ENCODE assay signal across 11 mouse cellular contexts in genomic region chr9:106230051-106230733, GRCm38 (mm10). TPM values are rescaled to one million over a fixed set of nuclear protein-coding genes. Genes with fewer than 3 reads are reported as not detected.
A peak's percentile ranks its signal among the peaks of the same experiment; 100 is the strongest.
DNase-seq lines count a peak whose midpoint lies in the region; ATAC-seq and TF ChIP-seq lines count a peak whose summit lies in the region.
"Had no signal": no experiment of that assay in that cellular context is flagged by ENCODE, and none has a peak within 500 bp of the region (broad histone marks: within the 10 kb centered on the region; RNA-seq: fewer than 3 reads in every experiment).

No protein-coding gene starts in this region.

- TF ChIP-seq EP300 in liver, embryonic 14.5 days (IDR thresholded peaks at IDR 0.05; ENCODE audit: low read depth), result no peak

- peaks cover 18% of the 10 kb centered on the region for H3K4me1 ChIP-seq in spleen, adult 2 months (ENCODE audit: control insufficient read depth, insufficient read depth, insufficient read length)
- peaks cover 0 to 9% of the 10 kb centered on the region in 2 experiments; a peak in 2 of 4 replicates for H3K4me1 ChIP-seq in liver, embryonic 14.5 days (replicated peaks; ENCODE audit: control insufficient read depth in 2 of 2, insufficient read depth in 2 of 2, low read length in 1 of 2)

- WGBS in spleen, adult 2 months, result 32% methylated on average over 9 of the region's 9 CpGs
- 45% methylated on average over 9 of the region's 9 CpGs for WGBS in liver, embryonic 14.5 days (ENCODE audit: insufficient replicate concordance)

- peak; percentile 35; the same call in 1 of the 2 replicates for ATAC-seq in liver, embryonic 14.5 days (ENCODE audit: insufficient read depth)
- ATAC-seq: intestine, embryonic 16.5 days had no signal

- no peak overlapping the region for H3K9ac ChIP-seq in liver, embryonic 14.5 days (replicated peaks)
- H3K9ac ChIP-seq: limb, embryonic 12.5 days had no signal

- TF ChIP-seq POLR2A in spleen, adult 2 months (IDR thresholded peaks at IDR 0.05; ENCODE audit: low read depth, low read length), result no peak; the same call in 1 of the 2 replicates

- H3K9me3 ChIP-seq in liver, embryonic 14.5 days (ENCODE audit: control insufficient read depth, low read length), result no peaks in the 10 kb centered on the region
- H3K9me3 ChIP-seq: limb, embryonic 12.5 days had no signal

- no peak for DNase-seq in gastrocnemius, adult 2 months
- no peak for DNase-seq in gastrocnemius, postnatal 14 days
- DNase-seq in spleen, adult 2 months (ENCODE audit: low read depth in 1 of 2, low spot score in 2 of 2), result peak; percentile 49 to 52
- DNase-seq in spleen, adult 12 weeks (ENCODE audit: low spot score), result no peak
- no peak for DNase-seq in liver, embryonic 14.5 days (ENCODE audit: low read depth in 3 of 3, low spot score in 3 of 3)
- peak; percentile 81 for DNase-seq in splenic B cell, adult 2 months (ENCODE audit: low read depth, low spot score)
- no peak for DNase-seq in left cerebral cortex, adult 9 months (ENCODE audit: low spot score in 2 of 2)
- no peak for DNase-seq in left cerebral cortex, adult 8-10 months (ENCODE audit: low spot score in 2 of 2)
- DNase-seq: heart, postnatal 14 days had no signal

- intact Hi-C loops in gastrocnemius, adult 2 months (cut with DNase I), result no loop called here
- intact Hi-C loops in gastrocnemius, postnatal 14 days (cut with DNase I; ENCODE audit: low total_unique reads), result no loop called here

- 0 out of 2 replicates have a peak overlapping the region, but pooled peaks have one; percentile 24 for H3K27ac ChIP-seq in gastrocnemius, adult 2 months
- peak overlapping the region; percentile 92 for H3K27ac ChIP-seq in spleen, adult 2 months (ENCODE audit: insufficient read depth, low read length)
- no peak overlapping the region for H3K27ac ChIP-seq in liver, embryonic 14.5 days
- H3K27ac ChIP-seq: limb, embryonic 12.5 days had no signal

- no peak overlapping the region for H3K4me3 ChIP-seq in gastrocnemius, adult 2 months
- no peak overlapping the region for H3K4me3 ChIP-seq in spleen, adult 2 months (ENCODE audit: extremely low read depth, insufficient read depth, insufficient read length)
- no peak overlapping the region for H3K4me3 ChIP-seq in liver, embryonic 14.5 days (ENCODE audit: insufficient read depth in 1 of 2, low read depth in 2 of 2, low read length in 2 of 2)
- H3K4me3 ChIP-seq: limb, embryonic 12.5 days had no signal

- peaks cover 18% of the 10 kb centered on the region for H3K36me3 ChIP-seq in spleen, adult 2 months (ENCODE audit: control insufficient read depth, insufficient read depth, low read length)
- H3K36me3 ChIP-seq in liver, embryonic 14.5 days (replicated peaks; ENCODE audit: control insufficient read depth, insufficient read depth, low read depth), result no peaks in the 10 kb centered on the region; the same call in 1 of the 2 replicates
- H3K36me3 ChIP-seq in splenic B cell, adult 2 months (ENCODE audit: control insufficient read depth, insufficient read depth, low read length, poor library complexity, severe bottlenecking), result peaks cover 9% of the 10 kb centered on the region

- H3K27me3 ChIP-seq in spleen, adult 2 months (ENCODE audit: control insufficient read depth, insufficient read depth, low read length), result no peaks in the 10 kb centered on the region
- H3K27me3 ChIP-seq in liver, embryonic 14.5 days (ENCODE audit: control insufficient read depth, insufficient read depth, low read length), result peaks cover 14% of the 10 kb centered on the region
- H3K27me3 ChIP-seq in splenic B cell, adult 2 months (ENCODE audit: control insufficient read depth, insufficient read depth, low read length, poor library complexity, severe bottlenecking), result no peaks in the 10 kb centered on the region

- TF ChIP-seq CTCF in gastrocnemius, adult 2 months (IDR thresholded peaks at IDR 0.05), result no peak
- TF ChIP-seq CTCF in spleen, adult 2 months (IDR thresholded peaks at IDR 0.05; ENCODE audit: extremely low read depth, insufficient read depth, insufficient read length, insufficient replicate concordance), result no peak
- peak; percentile 10; the same call in 1 of the 2 replicates for TF ChIP-seq CTCF in liver, embryonic 14.5 days (IDR thresholded peaks at IDR 0.05; ENCODE audit: low read depth)

- no peak overlapping the region for H3K4me2 ChIP-seq in liver, embryonic 14.5 days (ENCODE audit: low read depth)
- H3K4me2 ChIP-seq: limb, embryonic 12.5 days had no signal

RNA-seq across cellular contexts. Expression of gene Tlr9, which starts 7.8 kb away (rescaled TPM):
- under 1 TPM; 0.17 to 0.23 TPM for total RNA-seq in gastrocnemius, adult 2 months (2021)
- under 1 TPM; 0.42 to 0.43 TPM for total RNA-seq in gastrocnemius, postnatal 14 days (2021)
- polyA plus RNA-seq in spleen, adult 2 months (2012; rRNA removed), result 65.3 and 90.7 TPM in 2 replicates
- polyA plus RNA-seq in liver, embryonic 14.5 days (2012; rRNA removed), result 0.29 and 0.45 TPM in 2 replicates
- polyA plus RNA-seq in liver, embryonic 14.5 days (2014; fragmentation: Nextera tagmentation; extraction: Ambion mirVana), result 0.06 and 0.08 TPM in 2 replicates
- total RNA-seq in left cerebral cortex, adult 8-10 months (2022), result 1 to 10 TPM in 3 of 4 experiments, under 1 TPM in 1; 0.85 to 2.0 (median 1.7) TPM
- polyA plus RNA-seq: limb, embryonic 12.5 days had no signal

RNA-seq across cellular contexts. Expression of gene Alas1, which starts 18.3 kb away (rescaled TPM):
- 100 to 1,000 TPM; 209 to 290 TPM for total RNA-seq in gastrocnemius, adult 2 months (2021)
- 100 to 1,000 TPM; 189 to 234 TPM for total RNA-seq in gastrocnemius, postnatal 14 days (2021)
- polyA plus RNA-seq in spleen, adult 2 months (2012; rRNA removed), result 29.6 and 39.5 TPM in 2 replicates
- polyA plus RNA-seq in liver, embryonic 14.5 days (2012; rRNA removed), result 29.2 and 29.8 TPM in 2 replicates
- polyA plus RNA-seq in liver, embryonic 14.5 days (2014; fragmentation: Nextera tagmentation; extraction: Ambion mirVana), result 36.9 and 43.6 TPM in 2 replicates
- 100 to 1,000 TPM; 136 to 146 (median 141) TPM for total RNA-seq in left cerebral cortex, adult 8-10 months (2022)

RNA-seq across cellular contexts. Expression of gene Twf2, which starts 27.3 kb away (rescaled TPM):
- 100 to 1,000 TPM; 127 to 210 TPM for total RNA-seq in gastrocnemius, adult 2 months (2021)
- total RNA-seq in gastrocnemius, postnatal 14 days (2021), result 10 to 100 TPM; 68.8 to 69.3 TPM
- 90.9 and 93.3 TPM in 2 replicates for polyA plus RNA-seq in spleen, adult 2 months (2012; rRNA removed)
- 14.3 and 14.9 TPM in 2 replicates for polyA plus RNA-seq in liver, embryonic 14.5 days (2012; rRNA removed)
- 18.7 and 19.7 TPM in 2 replicates for polyA plus RNA-seq in liver, embryonic 14.5 days (2014; fragmentation: Nextera tagmentation; extraction: Ambion mirVana)
- 10 to 100 TPM; 58.6 to 61.1 (median 59.1) TPM for total RNA-seq in left cerebral cortex, adult 8-10 months (2022)

RNA-seq across cellular contexts. Expression of gene Ppm1m, which starts 30.6 kb away (rescaled TPM):
- 1 to 10 TPM; 2.1 to 5.2 TPM for total RNA-seq in gastrocnemius, adult 2 months (2021)
- 1 to 10 TPM; 5.1 to 5.5 TPM for total RNA-seq in gastrocnemius, postnatal 14 days (2021)
- polyA plus RNA-seq in spleen, adult 2 months (2012; rRNA removed), result 87.4 and 95.8 TPM in 2 replicates
- polyA plus RNA-seq in liver, embryonic 14.5 days (2012; rRNA removed), result 7.2 and 10.0 TPM in 2 replicates
- polyA plus RNA-seq in liver, embryonic 14.5 days (2014; fragmentation: Nextera tagmentation; extraction: Ambion mirVana), result 5.4 and 5.9 TPM in 2 replicates
- total RNA-seq in left cerebral cortex, adult 8-10 months (2022), result 10 to 100 TPM; 23.4 to 26.9 (median 24.4) TPM

RNA-seq across cellular contexts. Expression of gene Poc1a, which starts 50.7 kb away (rescaled TPM):
- 1 to 10 TPM; 1.4 to 2.1 TPM for total RNA-seq in gastrocnemius, adult 2 months (2021)
- 1 to 10 TPM; 1.8 to 2.5 TPM for total RNA-seq in gastrocnemius, postnatal 14 days (2021)
- polyA plus RNA-seq in spleen, adult 2 months (2012; rRNA removed), result 6.8 and 8.4 TPM in 2 replicates
- polyA plus RNA-seq in liver, embryonic 14.5 days (2012; rRNA removed), result 17.8 and 18.5 TPM in 2 replicates
- 21.4 and 23.7 TPM in 2 replicates for polyA plus RNA-seq in liver, embryonic 14.5 days (2014; fragmentation: Nextera tagmentation; extraction: Ambion mirVana)
- total RNA-seq in left cerebral cortex, adult 8-10 months (2022), result 10 to 100 TPM; 14.6 to 18.3 (median 16.7) TPM

Comparison
In these comparisons a context has a peak if more than half of its experiments do, and no peak if none do; other contexts are left out.
1. DNase-seq: peak in spleen, adult 2 months (2 of 2) and splenic B cell, adult 2 months (single experiment); none in gastrocnemius, adult 2 months (single experiment), gastrocnemius, postnatal 14 days (single experiment), spleen, adult 12 weeks (single experiment), liver, embryonic 14.5 days (0 of 3), left cerebral cortex, adult 9 months (0 of 2) and left cerebral cortex, adult 8-10 months (0 of 2).